Mouse (Mus musculus): ENCODE measurements around the gene Fign. TPM values are rescaled to one million over a fixed set of nuclear protein-coding genes. Genes with fewer than 3 reads are reported as not detected.

Fign gene
- polyA plus RNA-seq, 1 experiment from 2014 or later = 8.3 TPM

- 18% methylated on average over 4 of the region's 4 CpGs for WGBS
- H3K27me3 ChIP-seq (replicated peaks; ENCODE audit: control insufficient read depth, insufficient read depth, low read length) = peaks cover 11% of the 10 kb centered on the region
- H3K9me3 ChIP-seq (ENCODE audit: control insufficient read depth, low read length) = no peaks in the 10 kb centered on the region
- no peak overlapping the region for H3K9ac ChIP-seq (replicated peaks; ENCODE audit: low read depth, low read length)
- no peaks in the 10 kb centered on the region for H3K36me3 ChIP-seq (ENCODE audit: control insufficient read depth, insufficient read depth)
- no peak overlapping the region for H3K4me3 ChIP-seq (replicated peaks; ENCODE audit: low read length)
- peaks cover 21% of the 10 kb centered on the region for H3K4me1 ChIP-seq (replicated peaks; ENCODE audit: control insufficient read depth, insufficient read depth, low read length)
- no peak for ATAC-seq
- H3K27ac ChIP-seq (ENCODE audit: low read length) = no peak overlapping the region
- no peak overlapping the region for H3K4me2 ChIP-seq (ENCODE audit: low read length)
These were observed 25.7 kb downstream of the Fign start for GRCm38 (mm10) chr2:64072158-64072557.

- H3K4me2 ChIP-seq (ENCODE audit: low read length) = no peak overlapping the region
- 87% methylated on average over 10 of the region's 10 CpGs for WGBS
- H3K9ac ChIP-seq (replicated peaks; ENCODE audit: low read depth, low read length) = no peak overlapping the region
- H3K27me3 ChIP-seq (replicated peaks; ENCODE audit: control insufficient read depth, insufficient read depth, low read length) = peaks cover 5% of the 10 kb centered on the region
- no peak overlapping the region for H3K27ac ChIP-seq (ENCODE audit: low read length)
- no peaks in the 10 kb centered on the region for H3K36me3 ChIP-seq (ENCODE audit: control insufficient read depth, insufficient read depth)
- H3K4me3 ChIP-seq (replicated peaks; ENCODE audit: low read length) = no peak overlapping the region
- H3K9me3 ChIP-seq (ENCODE audit: control insufficient read depth, low read length) = no peaks in the 10 kb centered on the region
- ATAC-seq = no peak
- peaks cover 11% of the 10 kb centered on the region for H3K4me1 ChIP-seq (replicated peaks; ENCODE audit: control insufficient read depth, insufficient read depth, low read length)
These were observed 27.7 kb downstream of the Fign start for GRCm38 (mm10) chr2:64069950-64070695.

GRCm38 (mm10) chr2:64065511-64065910 lies 32.3 kb downstream of the Fign start:
- H3K27ac ChIP-seq (ENCODE audit: low read length) = no peak overlapping the region
- WGBS = 3% methylated on average over 4 of the region's 4 CpGs
- H3K4me2 ChIP-seq (ENCODE audit: low read length) = no peak overlapping the region

GRCm38 (mm10) chr2:64059477-64059876 lies 38.4 kb downstream of the Fign start:
- no peak overlapping the region for H3K4me3 ChIP-seq (replicated peaks; ENCODE audit: low read length)
- no peak overlapping the region for H3K27ac ChIP-seq (ENCODE audit: low read length)
- no peaks in the 10 kb centered on the region for H3K36me3 ChIP-seq (ENCODE audit: control insufficient read depth, insufficient read depth)
- 83% methylated on average over 5 of the region's 5 CpGs for WGBS
- no peak overlapping the region for H3K9ac ChIP-seq (replicated peaks; ENCODE audit: low read depth, low read length)
- peaks cover 19% of the 10 kb centered on the region for H3K27me3 ChIP-seq (replicated peaks; ENCODE audit: control insufficient read depth, insufficient read depth, low read length)
- no peaks in the 10 kb centered on the region for H3K9me3 ChIP-seq (ENCODE audit: control insufficient read depth, low read length)
- no peak for ATAC-seq
- H3K4me2 ChIP-seq (ENCODE audit: low read length) = no peak overlapping the region
- no peaks in the 10 kb centered on the region for H3K4me1 ChIP-seq (replicated peaks; ENCODE audit: control insufficient read depth, insufficient read depth, low read length)

More at GRCm38 (mm10) chr2:64065511-64065910, 32.3 kb downstream of the Fign start:
- Histone ChIP-seq H3K36me3 (ENCODE audit: control insufficient read depth, insufficient read depth) (no peaks in the 10 kb centered on the region), H3K9me3 (ENCODE audit: control insufficient read depth, low read length) (no peaks in the 10 kb centered on the region), H3K27me3 (replicated peaks; ENCODE audit: control insufficient read depth, insufficient read depth, low read length) (peaks cover 16% of the 10 kb centered on the region), H3K9ac (replicated peaks; ENCODE audit: low read depth, low read length) (no peak overlapping the region), H3K4me1 (replicated peaks; ENCODE audit: control insufficient read depth, insufficient read depth, low read length) (peaks cover 5% of the 10 kb centered on the region), H3K4me3 (replicated peaks; ENCODE audit: low read length) (no peak overlapping the region)
- peak; percentile 66; the same call in 1 of the 2 replicates for ATAC-seq

GRCm38 (mm10) chr2:64048142-64048541 lies 49.7 kb downstream of the Fign start:
- no peaks in the 10 kb centered on the region for H3K4me1 ChIP-seq (replicated peaks; ENCODE audit: control insufficient read depth, insufficient read depth, low read length)
- H3K27me3 ChIP-seq (replicated peaks; ENCODE audit: control insufficient read depth, insufficient read depth, low read length) = no peaks in the 10 kb centered on the region
- H3K4me3 ChIP-seq (replicated peaks; ENCODE audit: low read length) = no peak overlapping the region
- no peaks in the 10 kb centered on the region for H3K36me3 ChIP-seq (ENCODE audit: control insufficient read depth, insufficient read depth)
- H3K9ac ChIP-seq (replicated peaks; ENCODE audit: low read depth, low read length) = no peak overlapping the region
- ATAC-seq = no peak
- no peaks in the 10 kb centered on the region for H3K9me3 ChIP-seq (ENCODE audit: control insufficient read depth, low read length)
- no peak overlapping the region for H3K4me2 ChIP-seq (ENCODE audit: low read length)
- H3K27ac ChIP-seq (ENCODE audit: low read length) = no peak overlapping the region
- WGBS = 88% methylated on average over 2 of the region's 2 CpGs

- H3K4me1 ChIP-seq (replicated peaks; ENCODE audit: control insufficient read depth, insufficient read depth, low read length) = no peaks in the 10 kb centered on the region
- H3K36me3 ChIP-seq (ENCODE audit: control insufficient read depth, insufficient read depth) = no peaks in the 10 kb centered on the region
- H3K9ac ChIP-seq (replicated peaks; ENCODE audit: low read depth, low read length) = no peak overlapping the region
- H3K9me3 ChIP-seq (ENCODE audit: control insufficient read depth, low read length) = no peaks in the 10 kb centered on the region
- no peak overlapping the region for H3K4me3 ChIP-seq (replicated peaks; ENCODE audit: low read length)
- H3K27ac ChIP-seq (ENCODE audit: low read length) = no peak overlapping the region
- WGBS = 12% methylated on average over 3 of the region's 3 CpGs
- no peaks in the 10 kb centered on the region for H3K27me3 ChIP-seq (replicated peaks; ENCODE audit: control insufficient read depth, insufficient read depth, low read length)
- peak; percentile 50 for ATAC-seq
- H3K4me2 ChIP-seq (ENCODE audit: low read length) = no peak overlapping the region
These were observed 54.7 kb downstream of the Fign start for GRCm38 (mm10) chr2:64043099-64043498.

- no peak overlapping the region for H3K27ac ChIP-seq (ENCODE audit: low read length)
- no peak overlapping the region for H3K4me3 ChIP-seq (replicated peaks; ENCODE audit: low read length)
- H3K36me3 ChIP-seq (ENCODE audit: control insufficient read depth, insufficient read depth) = no peaks in the 10 kb centered on the region
- H3K4me1 ChIP-seq (replicated peaks; ENCODE audit: control insufficient read depth, insufficient read depth, low read length) = peaks cover 2% of the 10 kb centered on the region; the same call in 1 of the 2 replicates
- no peaks in the 10 kb centered on the region for H3K27me3 ChIP-seq (replicated peaks; ENCODE audit: control insufficient read depth, insufficient read depth, low read length)
- no peak overlapping the region for H3K4me2 ChIP-seq (ENCODE audit: low read length)
- WGBS = 48% methylated on average over 3 of the region's 3 CpGs
- peak; percentile 50; the same call in 1 of the 2 replicates for ATAC-seq
- H3K9me3 ChIP-seq (ENCODE audit: control insufficient read depth, low read length) = no peaks in the 10 kb centered on the region
- no peak overlapping the region for H3K9ac ChIP-seq (replicated peaks; ENCODE audit: low read depth, low read length)
These were observed 62.4 kb downstream of the Fign start for GRCm38 (mm10) chr2:64035393-64035792.

- no peaks in the 10 kb centered on the region for H3K36me3 ChIP-seq (ENCODE audit: control insufficient read depth, insufficient read depth)
- ATAC-seq = no peak
- 54% methylated on average over 3 of the region's 3 CpGs for WGBS
These were observed 64.0 kb downstream of the Fign start for GRCm38 (mm10) chr2:64033871-64034270.

GRCm38 (mm10) chr2:64025961-64026360 lies 71.9 kb downstream of the Fign start:
- Histone ChIP-seq H3K27ac (ENCODE audit: low read length) (no peak overlapping the region), H3K27me3 (replicated peaks; ENCODE audit: control insufficient read depth, insufficient read depth, low read length) (no peaks in the 10 kb centered on the region), H3K9me3 (ENCODE audit: control insufficient read depth, low read length) (no peaks in the 10 kb centered on the region), H3K4me2 (ENCODE audit: low read length) (no peak overlapping the region), H3K36me3 (ENCODE audit: control insufficient read depth, insufficient read depth) (no peaks in the 10 kb centered on the region), H3K4me1 (replicated peaks; ENCODE audit: control insufficient read depth, insufficient read depth, low read length) (no peaks in the 10 kb centered on the region), H3K9ac (replicated peaks; ENCODE audit: low read depth, low read length) (no peak overlapping the region), H3K4me3 (replicated peaks; ENCODE audit: low read length) (no peak overlapping the region)
- no peak for ATAC-seq
- 77% methylated on average over 4 of the region's 4 CpGs for WGBS

More at GRCm38 (mm10) chr2:64033871-64034270, 64.0 kb downstream of the Fign start:
- Histone ChIP-seq H3K4me2 (ENCODE audit: low read length) (no peak overlapping the region), H3K4me1 (replicated peaks; ENCODE audit: control insufficient read depth, insufficient read depth, low read length) (peaks cover 2% of the 10 kb centered on the region; the same call in 1 of the 2 replicates), H3K4me3 (replicated peaks; ENCODE audit: low read length) (no peak overlapping the region), H3K27ac (ENCODE audit: low read length) (no peak overlapping the region), H3K27me3 (replicated peaks; ENCODE audit: control insufficient read depth, insufficient read depth, low read length) (no peaks in the 10 kb centered on the region), H3K9me3 (ENCODE audit: control insufficient read depth, low read length) (no peaks in the 10 kb centered on the region), H3K9ac (replicated peaks; ENCODE audit: low read depth, low read length) (no peak overlapping the region)

Measured in forebrain, embryonic 16.5 days (tissue).